Mouse (Mus musculus) layer of hippocampus, postnatal 36 days (tissue): ENCODE data around the gene Tnfsf11. TPM values are rescaled to one million over a fixed set of nuclear protein-coding genes. Genes with fewer than 3 reads are reported as not detected.

Source experiments
- DNase-seq, 2 experiments: peaks; one replicate each; pipeline ENCODE4 v3.0.0; 2022
- total RNA-seq, 2 experiments: library from RNA; stranded (reverse); gene quantifications; 2 replicates each; pipeline ENCODE4 v1.2.3; 2021

Gene Tnfsf11
- not detected for total RNA-seq

- no peak for DNase-seq
These were observed at the start of gene Tnfsf11 for GRCm38 (mm10) chr14:78307286-78308237. Gene Tnfsf11, minus strand, starts transcription at chr14:78308043.

- DNase-seq: no peak
These were observed 48.9 kb upstream of the Tnfsf11 start for GRCm38 (mm10) chr14:78356764-78357163.

- no peak for DNase-seq
These were observed 47.5 kb upstream of the Tnfsf11 start for GRCm38 (mm10) chr14:78355381-78355780.

- no peak for DNase-seq
These were observed 45.0 kb upstream of the Tnfsf11 start for GRCm38 (mm10) chr14:78352865-78353264.

GRCm38 (mm10) chr14:78351544-78351943 lies 43.7 kb upstream of the Tnfsf11 start:
- no peak for DNase-seq

GRCm38 (mm10) chr14:78347715-78348114 lies 39.9 kb upstream of the Tnfsf11 start:
- DNase-seq: no peak

- DNase-seq: no peak
These were observed 35.2 kb upstream of the Tnfsf11 start for GRCm38 (mm10) chr14:78343007-78343406.

- no peak for DNase-seq
These were observed 34.3 kb upstream of the Tnfsf11 start for GRCm38 (mm10) chr14:78342146-78342545.

GRCm38 (mm10) chr14:78333341-78333740 lies 25.5 kb upstream of the Tnfsf11 start:
- no peak for DNase-seq

- DNase-seq: no peak
These were observed 23.5 kb upstream of the Tnfsf11 start for GRCm38 (mm10) chr14:78331368-78331767.

- DNase-seq: no peak
These were observed 22.9 kb upstream of the Tnfsf11 start for GRCm38 (mm10) chr14:78330576-78331300.

- no peak for DNase-seq
These were observed 22.1 kb upstream of the Tnfsf11 start for GRCm38 (mm10) chr14:78329765-78330451.

- no peak for DNase-seq
These were observed 15.5 kb upstream of the Tnfsf11 start for GRCm38 (mm10) chr14:78323356-78323755.

- DNase-seq: no peak
These were observed 15.1 kb upstream of the Tnfsf11 start for GRCm38 (mm10) chr14:78322916-78323315.

- DNase-seq: no peak
These were observed 12.4 kb upstream of the Tnfsf11 start for GRCm38 (mm10) chr14:78320248-78320647.

GRCm38 (mm10) chr14:78319580-78319979 lies 11.7 kb upstream of the Tnfsf11 start:
- DNase-seq: no peak

- DNase-seq: no peak
These were observed 11.2 kb upstream of the Tnfsf11 start for GRCm38 (mm10) chr14:78319000-78319399.

- DNase-seq: no peak
These were observed 9.8 kb upstream of the Tnfsf11 start for GRCm38 (mm10) chr14:78317623-78318022.

GRCm38 (mm10) chr14:78300914-78301313 lies 6.9 kb downstream of the Tnfsf11 start:
- no peak for DNase-seq

- DNase-seq: no peak
These were observed 15.2 kb downstream of the Tnfsf11 start for GRCm38 (mm10) chr14:78292687-78293086.

- peak in 1 of 2 experiments; percentile 15 for DNase-seq
These were observed 17.8 kb downstream of the Tnfsf11 start for GRCm38 (mm10) chr14:78289912-78290523.

- DNase-seq: no peak
These were observed 18.9 kb downstream of the Tnfsf11 start for GRCm38 (mm10) chr14:78288903-78289302.
